Mouse (Mus musculus) thymus, adult 2 months (tissue): ENCODE measurements at regions not wholly inside any gene's neighbourhood (a gene's known extent, or its start where the extent isn't known, plus 50 kb on each side); places are given as distances from the start of the nearest gene placed in this dataset.

ENCODE experiments used
- CTCF ChIP-seq: fragments of 200-500 bp; IDR thresholded peaks from 2 replicates; pipeline ENCODE4 v1.5.1; 2012; ENCODE audit warnings: mild to moderate bottlenecking, control low read depth, low read length, moderate library complexity, borderline replicate concordance; ENCODE audit not compliant: control insufficient read depth, poor library complexity, insufficient read depth; ENCODE audit errors: extremely low read depth
- POLR2A ChIP-seq: fragments of 200-500 bp; IDR thresholded peaks from 2 replicates; pipeline ENCODE4 v1.6.1; 2012; ENCODE audit warnings: mild to moderate bottlenecking, low read length, control low read depth, moderate library complexity; ENCODE audit not compliant: control insufficient read depth, poor library complexity, insufficient read depth; ENCODE audit errors: extremely low read depth

GRCm38 (mm10) chr10:26630196-26630760 lies 122.9 kb upstream of the Arhgap18 start:
- TF ChIP-seq CTCF (no peak), POLR2A (no peak)
